Mouse (Mus musculus): ENCODE measurements around the gene Rab11fip4. TPM values are rescaled to one million over a fixed set of nuclear protein-coding genes. Genes with fewer than 3 reads are reported as not detected.

The Rab11fip4 gene
- total and polyA plus RNA-seq, 2 experiments from 2014 or later, result not detected

- Histone ChIP-seq H3K4me3 (ENCODE audit: low read depth, low read length) (no peak overlapping the region), H3K4me1 (ENCODE audit: control insufficient read depth, insufficient read depth) (no peaks in the 10 kb centered on the region; the same call in 1 of the 2 replicates), H3K9ac (replicated peaks; ENCODE audit: low read depth, low read length) (no peak overlapping the region), H3K27me3 (ENCODE audit: control insufficient read depth, insufficient read depth, low read length) (0 out of 2 replicates have a peak, but pooled peaks cover 17% of the 10 kb centered on the region), H3K27ac (ENCODE audit: low read depth) (no peak overlapping the region), H3K9me3 (replicated peaks; ENCODE audit: control insufficient read depth, low read length) (no peaks in the 10 kb centered on the region), H3K36me3 (replicated peaks; ENCODE audit: control insufficient read depth, insufficient read depth, low read length) (no peaks in the 10 kb centered on the region), H3K4me2 (ENCODE audit: low read depth, low read length) (no peak overlapping the region)
- WGBS, result 62% methylated on average over 2 of the region's 2 CpGs
- ATAC-seq (ENCODE audit: insufficient read depth, low read depth) (no peak), DNase-seq (ENCODE audit: low spot score) (no peak)
- TF ChIP-seq CTCF (IDR thresholded peaks at IDR 0.05; ENCODE audit: low read depth), result no peak
- TF ChIP-seq EP300 (IDR thresholded peaks at IDR 0.05; ENCODE audit: low read depth), result no peak
These were observed 125.4 kb downstream of the Rab11fip4 start for GRCm38 (mm10) chr11:79716453-79716749.

GRCm38 (mm10) chr11:79717271-79717670 lies 126.3 kb downstream of the Rab11fip4 start:
- no peak overlapping the region for H3K4me2 ChIP-seq (ENCODE audit: low read depth, low read length)
- no peaks in the 10 kb centered on the region for H3K9me3 ChIP-seq (replicated peaks; ENCODE audit: control insufficient read depth, low read length)
- no peak for ATAC-seq (ENCODE audit: insufficient read depth, low read depth)
- H3K27me3 ChIP-seq (ENCODE audit: control insufficient read depth, insufficient read depth, low read length), result 0 out of 2 replicates have a peak, but pooled peaks cover 8% of the 10 kb centered on the region
- DNase-seq (ENCODE audit: low spot score), result no peak
- WGBS, result 63% methylated on average over 3 of the region's 3 CpGs
- no peaks in the 10 kb centered on the region for H3K4me1 ChIP-seq (ENCODE audit: control insufficient read depth, insufficient read depth)
- H3K27ac ChIP-seq (ENCODE audit: low read depth), result no peak overlapping the region
- TF ChIP-seq EP300 (IDR thresholded peaks at IDR 0.05; ENCODE audit: low read depth) (no peak), CTCF (IDR thresholded peaks at IDR 0.05; ENCODE audit: low read depth) (no peak)
- H3K36me3 ChIP-seq (replicated peaks; ENCODE audit: control insufficient read depth, insufficient read depth, low read length), result no peaks in the 10 kb centered on the region
- no peak overlapping the region for H3K9ac ChIP-seq (replicated peaks; ENCODE audit: low read depth, low read length)
- no peak overlapping the region for H3K4me3 ChIP-seq (ENCODE audit: low read depth, low read length)

- H3K9ac ChIP-seq (replicated peaks; ENCODE audit: low read depth, low read length), result no peak overlapping the region
- 0 out of 2 replicates have a peak, but pooled peaks cover 3% of the 10 kb centered on the region for H3K27me3 ChIP-seq (ENCODE audit: control insufficient read depth, insufficient read depth, low read length)
- no peaks in the 10 kb centered on the region for H3K9me3 ChIP-seq (replicated peaks; ENCODE audit: control insufficient read depth, low read length)
- 63% methylated on average over 7 of the region's 7 CpGs for WGBS
- no peaks in the 10 kb centered on the region for H3K4me1 ChIP-seq (ENCODE audit: control insufficient read depth, insufficient read depth)
- no peak overlapping the region for H3K4me3 ChIP-seq (ENCODE audit: low read depth, low read length)
- no peak overlapping the region for H3K27ac ChIP-seq (ENCODE audit: low read depth)
- DNase-seq (ENCODE audit: low spot score) (no peak), ATAC-seq (ENCODE audit: insufficient read depth, low read depth) (no peak)
- no peaks in the 10 kb centered on the region for H3K36me3 ChIP-seq (replicated peaks; ENCODE audit: control insufficient read depth, insufficient read depth, low read length)
- TF ChIP-seq CTCF (IDR thresholded peaks at IDR 0.05; ENCODE audit: low read depth) (no peak), EP300 (IDR thresholded peaks at IDR 0.05; ENCODE audit: low read depth) (no peak)
- no peak overlapping the region for H3K4me2 ChIP-seq (ENCODE audit: low read depth, low read length)
These were observed 126.8 kb downstream of the Rab11fip4 start for GRCm38 (mm10) chr11:79717801-79718200.

GRCm38 (mm10) chr11:79718202-79718601 lies 127.2 kb downstream of the Rab11fip4 start:
- Histone ChIP-seq H3K27ac (ENCODE audit: low read depth) (no peak overlapping the region), H3K9ac (replicated peaks; ENCODE audit: low read depth, low read length) (no peak overlapping the region), H3K4me1 (ENCODE audit: control insufficient read depth, insufficient read depth) (no peaks in the 10 kb centered on the region), H3K4me2 (ENCODE audit: low read depth, low read length) (no peak overlapping the region), H3K9me3 (replicated peaks; ENCODE audit: control insufficient read depth, low read length) (no peaks in the 10 kb centered on the region), H3K27me3 (ENCODE audit: control insufficient read depth, insufficient read depth, low read length) (no peaks in the 10 kb centered on the region), H3K4me3 (ENCODE audit: low read depth, low read length) (no peak overlapping the region), H3K36me3 (replicated peaks; ENCODE audit: control insufficient read depth, insufficient read depth, low read length) (no peaks in the 10 kb centered on the region)
- ATAC-seq (ENCODE audit: insufficient read depth, low read depth) (no peak), DNase-seq (ENCODE audit: low spot score) (no peak)
- TF ChIP-seq EP300 (IDR thresholded peaks at IDR 0.05; ENCODE audit: low read depth) (no peak), CTCF (IDR thresholded peaks at IDR 0.05; ENCODE audit: low read depth) (no peak)
- WGBS, result 85% methylated on average over 6 of the region's 6 CpGs

- TF ChIP-seq EP300 (IDR thresholded peaks at IDR 0.05; ENCODE audit: low read depth), result no peak
- TF ChIP-seq CTCF (IDR thresholded peaks at IDR 0.05; ENCODE audit: low read depth), result no peak
- Histone ChIP-seq H3K4me2 (ENCODE audit: low read depth, low read length) (no peak overlapping the region), H3K27ac (ENCODE audit: low read depth) (no peak overlapping the region), H3K9me3 (replicated peaks; ENCODE audit: control insufficient read depth, low read length) (no peaks in the 10 kb centered on the region), H3K27me3 (ENCODE audit: control insufficient read depth, insufficient read depth, low read length) (no peaks in the 10 kb centered on the region), H3K4me1 (ENCODE audit: control insufficient read depth, insufficient read depth) (no peaks in the 10 kb centered on the region), H3K4me3 (ENCODE audit: low read depth, low read length) (no peak overlapping the region), H3K36me3 (replicated peaks; ENCODE audit: control insufficient read depth, insufficient read depth, low read length) (no peaks in the 10 kb centered on the region), H3K9ac (replicated peaks; ENCODE audit: low read depth, low read length) (no peak overlapping the region)
- no peak for ATAC-seq (ENCODE audit: insufficient read depth, low read depth)
- WGBS, result 65% methylated on average over 8 of the region's 8 CpGs
- no peak for DNase-seq (ENCODE audit: low spot score)
These were observed 127.9 kb downstream of the Rab11fip4 start for GRCm38 (mm10) chr11:79718829-79719346.

GRCm38 (mm10) chr11:79720737-79721136 lies 129.7 kb downstream of the Rab11fip4 start:
- ATAC-seq (ENCODE audit: insufficient read depth, low read depth) (no peak), DNase-seq (ENCODE audit: low spot score) (no peak)

More at GRCm38 (mm10) chr11:79720737-79721136, 129.7 kb downstream of the Rab11fip4 start:
- H3K4me3 ChIP-seq (ENCODE audit: low read depth, low read length), result no peak overlapping the region
- no peak overlapping the region for H3K9ac ChIP-seq (replicated peaks; ENCODE audit: low read depth, low read length)
- H3K4me2 ChIP-seq (ENCODE audit: low read depth, low read length), result no peak overlapping the region
- no peaks in the 10 kb centered on the region for H3K4me1 ChIP-seq (ENCODE audit: control insufficient read depth, insufficient read depth)
- H3K27me3 ChIP-seq (ENCODE audit: control insufficient read depth, insufficient read depth, low read length), result no peaks in the 10 kb centered on the region
- TF ChIP-seq CTCF (IDR thresholded peaks at IDR 0.05; ENCODE audit: low read depth), result no peak
- TF ChIP-seq EP300 (IDR thresholded peaks at IDR 0.05; ENCODE audit: low read depth), result no peak
- WGBS, result 77% methylated on average over 4 of the region's 4 CpGs
- H3K36me3 ChIP-seq (replicated peaks; ENCODE audit: control insufficient read depth, insufficient read depth, low read length), result no peaks in the 10 kb centered on the region
- H3K27ac ChIP-seq (ENCODE audit: low read depth), result no peak overlapping the region
- H3K9me3 ChIP-seq (replicated peaks; ENCODE audit: control insufficient read depth, low read length), result no peaks in the 10 kb centered on the region
